Mouse (Mus musculus): ENCODE data around the gene Pcdh15. TPM values are rescaled to one million over a fixed set of nuclear protein-coding genes. Genes with fewer than 3 reads are reported as not detected.

The Pcdh15 gene
- polyA plus RNA-seq, 1 experiment from 2014 or later, result 1.9 TPM

- Histone ChIP-seq H3K27me3 (replicated peaks; ENCODE audit: control insufficient read depth, insufficient read depth, low read length) (no peaks in the 10 kb centered on the region), H3K4me2 (ENCODE audit: low read length) (no peak overlapping the region), H3K9me3 (replicated peaks; ENCODE audit: control insufficient read depth, low read length) (no peaks in the 10 kb centered on the region), H3K4me1 (ENCODE audit: control insufficient read depth, insufficient read depth, low read length) (0 out of 2 replicates have a peak, but pooled peaks cover 3% of the 10 kb centered on the region), H3K4me3 (ENCODE audit: low read depth, low read length) (no peak overlapping the region), H3K9ac (ENCODE audit: low read length) (no peak overlapping the region), H3K27ac (ENCODE audit: low read depth, low read length) (no peak overlapping the region), H3K36me3 (ENCODE audit: control insufficient read depth, insufficient read depth, low read length) (no peaks in the 10 kb centered on the region)
- WGBS, result 62% methylated on average over 2 of the region's 2 CpGs
- DNase-seq (ENCODE audit: low spot score) (peak; percentile 18), ATAC-seq (peak; percentile 34; the same call in 1 of the 2 replicates)
Observed at GRCm38 (mm10) chr10:74607683-74608082, 1508.5 kb downstream of the Pcdh15 start.

- no peaks in the 10 kb centered on the region for H3K36me3 ChIP-seq (ENCODE audit: control insufficient read depth, insufficient read depth, low read length)
- H3K27me3 ChIP-seq (replicated peaks; ENCODE audit: control insufficient read depth, insufficient read depth, low read length), result no peaks in the 10 kb centered on the region
- H3K27ac ChIP-seq (ENCODE audit: low read depth, low read length), result no peak overlapping the region
- no peak overlapping the region for H3K4me2 ChIP-seq (ENCODE audit: low read length)
- no peak overlapping the region for H3K4me3 ChIP-seq (ENCODE audit: low read depth, low read length)
- WGBS, result 65% methylated on average over 2 of the region's 2 CpGs
- peak; percentile 62 for DNase-seq (ENCODE audit: low spot score)
- ATAC-seq, result no peak
- no peaks in the 10 kb centered on the region for H3K9me3 ChIP-seq (replicated peaks; ENCODE audit: control insufficient read depth, low read length)
- no peaks in the 10 kb centered on the region for H3K4me1 ChIP-seq (ENCODE audit: control insufficient read depth, insufficient read depth, low read length)
- no peak overlapping the region for H3K9ac ChIP-seq (ENCODE audit: low read length)
Observed at GRCm38 (mm10) chr10:74621837-74622236, 1522.7 kb downstream of the Pcdh15 start.

GRCm38 (mm10) chr10:74625715-74626114 lies 1526.6 kb downstream of the Pcdh15 start:
- H3K4me3 ChIP-seq (ENCODE audit: low read depth, low read length), result no peak overlapping the region
- WGBS, result 71% methylated on average over 4 of the region's 4 CpGs
- H3K36me3 ChIP-seq (ENCODE audit: control insufficient read depth, insufficient read depth, low read length), result no peaks in the 10 kb centered on the region
- H3K27me3 ChIP-seq (replicated peaks; ENCODE audit: control insufficient read depth, insufficient read depth, low read length), result no peaks in the 10 kb centered on the region
- ATAC-seq (no peak), DNase-seq (ENCODE audit: low spot score) (no peak)
- no peaks in the 10 kb centered on the region for H3K4me1 ChIP-seq (ENCODE audit: control insufficient read depth, insufficient read depth, low read length)
- H3K4me2 ChIP-seq (ENCODE audit: low read length), result no peak overlapping the region
- no peaks in the 10 kb centered on the region for H3K9me3 ChIP-seq (replicated peaks; ENCODE audit: control insufficient read depth, low read length)
- H3K27ac ChIP-seq (ENCODE audit: low read depth, low read length), result no peak overlapping the region
- no peak overlapping the region for H3K9ac ChIP-seq (ENCODE audit: low read length)

- DNase-seq (ENCODE audit: low spot score), result no peak
- 64% methylated on average over 10 of the region's 10 CpGs for whole genome bisulfite sequencing
- no peak for ATAC-seq
- Histone ChIP-seq H3K36me3 (ENCODE audit: control insufficient read depth, insufficient read depth, low read length) (no peaks in the 10 kb centered on the region), H3K4me2 (ENCODE audit: low read length) (no peak overlapping the region), H3K9me3 (replicated peaks; ENCODE audit: control insufficient read depth, low read length) (no peaks in the 10 kb centered on the region), H3K27ac (ENCODE audit: low read depth, low read length) (no peak overlapping the region), H3K4me3 (ENCODE audit: low read depth, low read length) (no peak overlapping the region), H3K27me3 (replicated peaks; ENCODE audit: control insufficient read depth, insufficient read depth, low read length) (no peaks in the 10 kb centered on the region), H3K9ac (ENCODE audit: low read length) (no peak overlapping the region), H3K4me1 (ENCODE audit: control insufficient read depth, insufficient read depth, low read length) (no peaks in the 10 kb centered on the region)
Observed at GRCm38 (mm10) chr10:74626596-74626995, 1527.5 kb downstream of the Pcdh15 start.

GRCm38 (mm10) chr10:74631314-74631713 lies 1532.2 kb downstream of the Pcdh15 start:
- Histone ChIP-seq H3K27ac (ENCODE audit: low read depth, low read length) (no peak overlapping the region), H3K36me3 (ENCODE audit: control insufficient read depth, insufficient read depth, low read length) (no peaks in the 10 kb centered on the region), H3K9me3 (replicated peaks; ENCODE audit: control insufficient read depth, low read length) (no peaks in the 10 kb centered on the region), H3K27me3 (replicated peaks; ENCODE audit: control insufficient read depth, insufficient read depth, low read length) (no peaks in the 10 kb centered on the region), H3K4me3 (ENCODE audit: low read depth, low read length) (no peak overlapping the region), H3K9ac (ENCODE audit: low read length) (no peak overlapping the region), H3K4me1 (ENCODE audit: control insufficient read depth, insufficient read depth, low read length) (no peaks in the 10 kb centered on the region), H3K4me2 (ENCODE audit: low read length) (no peak overlapping the region)
- ATAC-seq (no peak), DNase-seq (ENCODE audit: low spot score) (no peak)
- 93% methylated on average over 9 of the region's 9 CpGs for WGBS

- Histone ChIP-seq H3K9ac (ENCODE audit: low read length) (no peak overlapping the region), H3K36me3 (ENCODE audit: control insufficient read depth, insufficient read depth, low read length) (no peaks in the 10 kb centered on the region), H3K4me2 (ENCODE audit: low read length) (no peak overlapping the region), H3K27ac (ENCODE audit: low read depth, low read length) (no peak overlapping the region), H3K4me3 (ENCODE audit: low read depth, low read length) (no peak overlapping the region), H3K27me3 (replicated peaks; ENCODE audit: control insufficient read depth, insufficient read depth, low read length) (no peaks in the 10 kb centered on the region), H3K4me1 (ENCODE audit: control insufficient read depth, insufficient read depth, low read length) (no peaks in the 10 kb centered on the region), H3K9me3 (replicated peaks; ENCODE audit: control insufficient read depth, low read length) (no peaks in the 10 kb centered on the region)
- ATAC-seq (no peak), DNase-seq (ENCODE audit: low spot score) (no peak)
- WGBS, result 31% methylated on average over 4 of the region's 4 CpGs
Observed at GRCm38 (mm10) chr10:74637040-74637439, 1537.9 kb downstream of the Pcdh15 start.

GRCm38 (mm10) chr10:74642125-74642524 lies 1543.0 kb downstream of the Pcdh15 start:
- no peaks in the 10 kb centered on the region for H3K27me3 ChIP-seq (replicated peaks; ENCODE audit: control insufficient read depth, insufficient read depth, low read length)
- H3K4me3 ChIP-seq (ENCODE audit: low read depth, low read length), result no peak overlapping the region
- ATAC-seq (no peak), DNase-seq (ENCODE audit: low spot score) (no peak)
- H3K4me1 ChIP-seq (ENCODE audit: control insufficient read depth, insufficient read depth, low read length), result no peaks in the 10 kb centered on the region
- no peaks in the 10 kb centered on the region for H3K36me3 ChIP-seq (ENCODE audit: control insufficient read depth, insufficient read depth, low read length)
- H3K9ac ChIP-seq (ENCODE audit: low read length), result no peak overlapping the region
- no peaks in the 10 kb centered on the region for H3K9me3 ChIP-seq (replicated peaks; ENCODE audit: control insufficient read depth, low read length)
- WGBS, result 69% methylated on average over 6 of the region's 6 CpGs
- no peak overlapping the region for H3K4me2 ChIP-seq (ENCODE audit: low read length)
- H3K27ac ChIP-seq (ENCODE audit: low read depth, low read length), result no peak overlapping the region

- ATAC-seq (no peak), DNase-seq (ENCODE audit: low spot score) (no peak)
- no peaks in the 10 kb centered on the region for H3K27me3 ChIP-seq (replicated peaks; ENCODE audit: control insufficient read depth, insufficient read depth, low read length)
- H3K27ac ChIP-seq (ENCODE audit: low read depth, low read length), result no peak overlapping the region
- no peaks in the 10 kb centered on the region for H3K36me3 ChIP-seq (ENCODE audit: control insufficient read depth, insufficient read depth, low read length)
- no peak overlapping the region for H3K4me2 ChIP-seq (ENCODE audit: low read length)
- H3K4me1 ChIP-seq (ENCODE audit: control insufficient read depth, insufficient read depth, low read length), result no peaks in the 10 kb centered on the region
- WGBS, result 85% methylated on average over 1 of the region's 1 CpGs
- H3K9ac ChIP-seq (ENCODE audit: low read length), result no peak overlapping the region
- H3K9me3 ChIP-seq (replicated peaks; ENCODE audit: control insufficient read depth, low read length), result no peaks in the 10 kb centered on the region
- no peak overlapping the region for H3K4me3 ChIP-seq (ENCODE audit: low read depth, low read length)
Observed at GRCm38 (mm10) chr10:74663171-74663570, 1564.0 kb downstream of the Pcdh15 start.

- no peak overlapping the region for H3K27ac ChIP-seq (ENCODE audit: low read depth, low read length)
- no peaks in the 10 kb centered on the region for H3K9me3 ChIP-seq (replicated peaks; ENCODE audit: control insufficient read depth, low read length)
- H3K4me2 ChIP-seq (ENCODE audit: low read length), result no peak overlapping the region
- ATAC-seq, result no peak
- no peaks in the 10 kb centered on the region for H3K36me3 ChIP-seq (ENCODE audit: control insufficient read depth, insufficient read depth, low read length)
- H3K4me1 ChIP-seq (ENCODE audit: control insufficient read depth, insufficient read depth, low read length), result no peaks in the 10 kb centered on the region
- no peak for DNase-seq (ENCODE audit: low spot score)
- WGBS, result 85% methylated on average over 4 of the region's 4 CpGs
- H3K9ac ChIP-seq (ENCODE audit: low read length), result no peak overlapping the region
- no peaks in the 10 kb centered on the region for H3K27me3 ChIP-seq (replicated peaks; ENCODE audit: control insufficient read depth, insufficient read depth, low read length)
- no peak overlapping the region for H3K4me3 ChIP-seq (ENCODE audit: low read depth, low read length)
Observed at GRCm38 (mm10) chr10:74680016-74680491, 1580.9 kb downstream of the Pcdh15 start.
